Mouse (Mus musculus): ENCODE measurements around the gene Cmtm6. TPM values are rescaled to one million over a fixed set of nuclear protein-coding genes. Genes with fewer than 3 reads are reported as not detected.

The Cmtm6 gene
- polyA plus RNA-seq, 1 experiment: 15.2 TPM

GRCm38 (mm10) chr9:114793764-114794295 lies 62.9 kb downstream of the Cmtm6 start:
- 84% methylated on average over 9 of the region's 9 CpGs for WGBS

GRCm38 (mm10) chr9:114794491-114794890 lies 63.6 kb downstream of the Cmtm6 start:
- no peak overlapping the region for H3K27ac ChIP-seq (ENCODE audit: insufficient read depth, low read length)
- H3K27me3 ChIP-seq (ENCODE audit: control insufficient read depth, insufficient read depth, low read length): no peaks in the 10 kb centered on the region
- H3K4me3 ChIP-seq (replicated peaks; ENCODE audit: insufficient read depth, low read depth, low read length): no peak overlapping the region
- TF ChIP-seq CTCF (IDR thresholded peaks at IDR 0.05; ENCODE audit: borderline replicate concordance, insufficient read depth, low read depth, low read length) (no peak), POLR2A (IDR thresholded peaks at IDR 0.05; ENCODE audit: borderline replicate concordance, insufficient read depth, low read length) (no peak)
- 78% methylated on average over 4 of the region's 4 CpGs for WGBS
- H3K4me1 ChIP-seq (ENCODE audit: control insufficient read depth, insufficient read depth, low read length): no peaks in the 10 kb centered on the region
- no peak for DNase-seq

More at GRCm38 (mm10) chr9:114793764-114794295, 62.9 kb downstream of the Cmtm6 start:
- no peak overlapping the region for H3K4me3 ChIP-seq (replicated peaks; ENCODE audit: insufficient read depth, low read depth, low read length)
- H3K4me1 ChIP-seq (ENCODE audit: control insufficient read depth, insufficient read depth, low read length): no peaks in the 10 kb centered on the region
- no peaks in the 10 kb centered on the region for H3K27me3 ChIP-seq (ENCODE audit: control insufficient read depth, insufficient read depth, low read length)
- no peak for DNase-seq
- no peak overlapping the region for H3K27ac ChIP-seq (ENCODE audit: insufficient read depth, low read length)
- TF ChIP-seq CTCF (IDR thresholded peaks at IDR 0.05; ENCODE audit: borderline replicate concordance, insufficient read depth, low read depth, low read length) (no peak), POLR2A (IDR thresholded peaks at IDR 0.05; ENCODE audit: borderline replicate concordance, insufficient read depth, low read length) (no peak)

- no peak for TF ChIP-seq POLR2A (IDR thresholded peaks at IDR 0.05; ENCODE audit: borderline replicate concordance, insufficient read depth, low read length)
- TF ChIP-seq CTCF (IDR thresholded peaks at IDR 0.05; ENCODE audit: borderline replicate concordance, insufficient read depth, low read depth, low read length): no peak
- no peak overlapping the region for H3K4me3 ChIP-seq (replicated peaks; ENCODE audit: insufficient read depth, low read depth, low read length)
- WGBS: 58% methylated on average over 11 of the region's 11 CpGs
- no peaks in the 10 kb centered on the region for H3K27me3 ChIP-seq (ENCODE audit: control insufficient read depth, insufficient read depth, low read length)
- H3K27ac ChIP-seq (ENCODE audit: insufficient read depth, low read length): no peak overlapping the region
- H3K4me1 ChIP-seq (ENCODE audit: control insufficient read depth, insufficient read depth, low read length): no peaks in the 10 kb centered on the region
- DNase-seq: no peak
These were observed 65.6 kb downstream of the Cmtm6 start for GRCm38 (mm10) chr9:114796473-114797050.

- 54% methylated on average over 11 of the region's 11 CpGs for whole genome bisulfite sequencing
- no peak overlapping the region for H3K4me3 ChIP-seq (replicated peaks; ENCODE audit: insufficient read depth, low read depth, low read length)
- TF ChIP-seq POLR2A (IDR thresholded peaks at IDR 0.05; ENCODE audit: borderline replicate concordance, insufficient read depth, low read length) (no peak), CTCF (IDR thresholded peaks at IDR 0.05; ENCODE audit: borderline replicate concordance, insufficient read depth, low read depth, low read length) (peak; percentile 96)
- H3K27ac ChIP-seq (ENCODE audit: insufficient read depth, low read length): no peak overlapping the region
- no peaks in the 10 kb centered on the region for H3K4me1 ChIP-seq (ENCODE audit: control insufficient read depth, insufficient read depth, low read length)
- H3K27me3 ChIP-seq (ENCODE audit: control insufficient read depth, insufficient read depth, low read length): no peaks in the 10 kb centered on the region
- peak; percentile 69 to 80 for DNase-seq
These were observed 66.6 kb downstream of the Cmtm6 start for GRCm38 (mm10) chr9:114797329-114798004.

GRCm38 (mm10) chr9:114798845-114799244 lies 67.9 kb downstream of the Cmtm6 start:
- WGBS: 58% methylated on average over 6 of the region's 6 CpGs
- no peak for DNase-seq
- Histone ChIP-seq H3K27ac (ENCODE audit: insufficient read depth, low read length) (no peak overlapping the region), H3K4me1 (ENCODE audit: control insufficient read depth, insufficient read depth, low read length) (no peaks in the 10 kb centered on the region), H3K27me3 (ENCODE audit: control insufficient read depth, insufficient read depth, low read length) (no peaks in the 10 kb centered on the region), H3K4me3 (replicated peaks; ENCODE audit: insufficient read depth, low read depth, low read length) (no peak overlapping the region)
- TF ChIP-seq CTCF (IDR thresholded peaks at IDR 0.05; ENCODE audit: borderline replicate concordance, insufficient read depth, low read depth, low read length): no peak
- no peak for TF ChIP-seq POLR2A (IDR thresholded peaks at IDR 0.05; ENCODE audit: borderline replicate concordance, insufficient read depth, low read length)

Other genes starting within 250 kb of the Cmtm6 start
- gene Ccr4, start 226.2 kb upstream of the Cmtm6 start, polyA plus RNA-seq (2012; rRNA removed): not detected in 2 replicates
- gene C130032M10Rik, start 215.4 kb upstream of the Cmtm6 start, polyA plus RNA-seq (2012; rRNA removed): not detected in 2 replicates
- gene Trim71, start 166.7 kb upstream of the Cmtm6 start, polyA plus RNA-seq (2012; rRNA removed): 0.03 and 0.05 TPM in 2 replicates
- 69.7 and 70.9 TPM in 2 replicates for gene Cnot10, start 90.9 kb upstream of the Cmtm6 start, polyA plus RNA-seq (2012; rRNA removed)
- 64.9 and 67.0 TPM in 2 replicates for gene Dync1li1, start 42.3 kb upstream of the Cmtm6 start, polyA plus RNA-seq (2012; rRNA removed)
- 9.4 and 10.5 TPM in 2 replicates for gene Cmtm7, start 50.7 kb downstream of the Cmtm6 start, polyA plus RNA-seq (2012; rRNA removed)
- gene Cmtm8, start 113.0 kb downstream of the Cmtm6 start, polyA plus RNA-seq (2012; rRNA removed): 4.2 and 4.8 TPM in 2 replicates
- gene Gpd1l, start 202.9 kb downstream of the Cmtm6 start, polyA plus RNA-seq (2012; rRNA removed): 46.2 and 46.8 TPM in 2 replicates
- gene Osbpl10, start 247.5 kb downstream of the Cmtm6 start, polyA plus RNA-seq (2012; rRNA removed): 11.0 and 11.8 TPM in 2 replicates

All from cerebellum, adult 2 months (tissue).